Mouse (Mus musculus): ENCODE results near the gene Bicral.

GRCm38 (mm10) chr17:46809131-46809830, 49.0 kb downstream of the Bicral start:
- TF ChIP-seq CTCF (IDR thresholded peaks at IDR 0.05; ENCODE audit: borderline replicate concordance, insufficient read depth, low read depth, low read length), result no peak
- TF ChIP-seq POLR2A (IDR thresholded peaks at IDR 0.05; ENCODE audit: borderline replicate concordance, insufficient read depth, low read length), result no peak

Data from cerebellum, adult 2 months (tissue).